Mouse (Mus musculus) limb, embryonic 14.5 days (tissue): ENCODE data around the gene Trp53rka. TPM values are rescaled to one million over a fixed set of nuclear protein-coding genes. Genes with fewer than 3 reads are reported as not detected.

Source experiments
- ATAC-seq: fragments of 200-750 bp; cut with Nextera tagmentation; 2 replicates; pipeline ENCODE4 v1.8.0; 2017; ENCODE audit warnings: low read depth, moderate number of reproducible peaks, moderate TSS enrichment; ENCODE audit not compliant: low FRiP score
- DNase-seq: peaks from one replicate; pipeline ENCODE4 v3.0.0-alpha.2; 2015; ENCODE audit warnings: low spot score
- H3K27ac ChIP-seq: fragments of 300-500 bp; sonication (generic); replicated peaks from 2 replicates; pipeline ENCODE4 v1.5.1; 2014; ENCODE audit warnings: low read depth, mild to moderate bottlenecking, low read length, moderate library complexity, mixed read lengths
- H3K27me3 ChIP-seq: fragments of 300-500 bp; sonication (generic); 2 replicates; pipeline ENCODE4 v1.6.1; 2014; ENCODE audit warnings: low read length, mixed read lengths; ENCODE audit not compliant: control insufficient read depth, insufficient read depth
- H3K36me3 ChIP-seq: fragments of 300-500 bp; sonication (generic); 2 replicates; pipeline ENCODE4 v1.6.1; 2014; ENCODE audit warnings: mild to moderate bottlenecking, low read length, moderate library complexity, mixed read lengths; ENCODE audit not compliant: control insufficient read depth, insufficient read depth
- H3K4me1 ChIP-seq: fragments of 300-500 bp; sonication (generic); 2 replicates; pipeline ENCODE4 v1.6.1; 2014; ENCODE audit warnings: antibody characterized with exemption, low read length, mixed read lengths; ENCODE audit not compliant: control insufficient read depth, insufficient read depth
- H3K4me2 ChIP-seq: fragments of 300-500 bp; sonication (generic); replicated peaks from 2 replicates; pipeline ENCODE4 v1.6.1; 2014; ENCODE audit warnings: low read depth, mild to moderate bottlenecking, low read length, moderate library complexity; ENCODE audit not compliant: severe bottlenecking
- H3K4me3 ChIP-seq: fragments of 300-500 bp; sonication (generic); replicated peaks from 2 replicates; pipeline ENCODE4 v1.5.1; 2014; ENCODE audit warnings: low read length
- H3K9ac ChIP-seq: fragments of 300-500 bp; sonication (generic); 2 replicates; pipeline ENCODE4 v1.6.1; 2014; ENCODE audit warnings: mild to moderate bottlenecking, low read depth, low read length, moderate library complexity; ENCODE audit not compliant: severe bottlenecking
- H3K9me3 ChIP-seq: fragments of 300-500 bp; sonication (generic); 2 replicates; pipeline ENCODE4 v1.6.1; 2016; ENCODE audit warnings: low read length; ENCODE audit not compliant: control insufficient read depth
- POLR2A ChIP-seq: fragments of 200-500 bp; IDR thresholded peaks from 2 replicates; pipeline ENCODE4 v1.8.0; 2012; ENCODE audit warnings: inconsistent platforms, mild to moderate bottlenecking, moderate library complexity, borderline replicate concordance; ENCODE audit not compliant: insufficient read depth, insufficient read length; ENCODE audit errors: extremely low read depth
- WGBS: fragments of 180-500 bp; shearing (Covaris S2); extraction: QIAGEN DNeasy Blood & Tissue Kit; methylation state at CpG from one replicate; pipeline ENCODE4 v1.1.7; 2014; 5-methylcytosine and 5-hydroxymethylcytosine counted together
- polyA plus RNA-seq, 2 experiments: library from polyadenylated mRNA; depleted of rRNA in 1 of 2; stranded (reverse) in 1 of 2; unstranded in 1 of 2; fragments of >200 nt; fragmentation: Nextera tagmentation in 1 of 2; extraction: Ambion mirVana in 1 of 2; gene quantifications; 2 replicates each; pipeline versions ENCODE4 v1.2.1 to v1.2.3; 2012 to 2014

The Trp53rka gene
- polyA plus RNA-seq (2012; rRNA removed) = 36.3 and 37.9 TPM in 2 replicates
- polyA plus RNA-seq (2014; fragmentation: Nextera tagmentation; extraction: Ambion mirVana) = 39.4 and 44.4 TPM in 2 replicates

- no peaks in the 10 kb centered on the region for H3K27me3 ChIP-seq
- H3K9me3 ChIP-seq = no peaks in the 10 kb centered on the region
- H3K4me3 ChIP-seq = peak within 1 kb of the TSS; percentile 71
- H3K4me2 ChIP-seq = peak within 1 kb of the TSS; percentile 67
- peak within 1 kb of the TSS; percentile 63; the same call in 1 of the 2 replicates for H3K27ac ChIP-seq
- peak within 1 kb of the TSS; percentile 81 for H3K9ac ChIP-seq
- 1% methylated on average over 56 of the region's 84 CpGs for WGBS
- H3K4me1 ChIP-seq = peaks cover 6% of the 10 kb centered on the region; the same call in 1 of the 2 replicates
- TF ChIP-seq POLR2A = peak; percentile 57; the same call in 1 of the 2 replicates
- peak; percentile 76 for DNase-seq
- H3K36me3 ChIP-seq = peaks cover 25% of the 10 kb centered on the region
- ATAC-seq = peak; percentile 93
Observed at GRCm38 (mm10) chr2:165492648-165493553, at the start of gene Trp53rka. Gene Trp53rka, minus strand, starts transcription at chr2:165493324.

- WGBS = 67% methylated on average over 3 of the region's 3 CpGs
- no peak overlapping the region for H3K4me2 ChIP-seq
- H3K36me3 ChIP-seq = no peaks in the 10 kb centered on the region
- no peak for TF ChIP-seq POLR2A
- H3K4me1 ChIP-seq = 0 out of 2 replicates have a peak, but pooled peaks cover 9% of the 10 kb centered on the region
- H3K27me3 ChIP-seq = 0 out of 2 replicates have a peak, but pooled peaks cover 4% of the 10 kb centered on the region
- ATAC-seq = no peak
- H3K9ac ChIP-seq = no peak overlapping the region
- no peaks in the 10 kb centered on the region for H3K9me3 ChIP-seq
- H3K27ac ChIP-seq = no peak overlapping the region
- no peak for DNase-seq
- no peak overlapping the region for H3K4me3 ChIP-seq
Observed at GRCm38 (mm10) chr2:165540975-165541374, 47.9 kb upstream of the Trp53rka start.

- no peaks in the 10 kb centered on the region for H3K36me3 ChIP-seq
- no peaks in the 10 kb centered on the region for H3K27me3 ChIP-seq
- H3K4me3 ChIP-seq = no peak overlapping the region
- 61% methylated on average over 6 of the region's 6 CpGs for WGBS
- H3K9ac ChIP-seq = no peak overlapping the region
- no peak overlapping the region for H3K4me2 ChIP-seq
- no peaks in the 10 kb centered on the region for H3K9me3 ChIP-seq
- DNase-seq (no peak), ATAC-seq (no peak)
- H3K4me1 ChIP-seq = peaks cover 12% of the 10 kb centered on the region
- no peak overlapping the region for H3K27ac ChIP-seq
- no peak for TF ChIP-seq POLR2A
Observed at GRCm38 (mm10) chr2:165533789-165534188, 40.7 kb upstream of the Trp53rka start.

GRCm38 (mm10) chr2:165529106-165529505 lies 36.0 kb upstream of the Trp53rka start:
- Histone ChIP-seq H3K27me3 (no peaks in the 10 kb centered on the region; the same call in 1 of the 2 replicates), H3K36me3 (no peaks in the 10 kb centered on the region), H3K4me2 (no peak overlapping the region), H3K27ac (no peak overlapping the region), H3K9ac (no peak overlapping the region), H3K4me3 (no peak overlapping the region), H3K9me3 (no peaks in the 10 kb centered on the region), H3K4me1 (peaks cover 5% of the 10 kb centered on the region)
- no peak for TF ChIP-seq POLR2A
- DNase-seq = peak; percentile 71
- 10% methylated on average over 8 of the region's 8 CpGs for WGBS
- ATAC-seq = no peak

GRCm38 (mm10) chr2:165525609-165526008 lies 32.5 kb upstream of the Trp53rka start:
- ATAC-seq (no peak), DNase-seq (no peak)
- Histone ChIP-seq H3K4me1 (no peaks in the 10 kb centered on the region), H3K9me3 (no peaks in the 10 kb centered on the region), H3K9ac (no peak overlapping the region), H3K4me3 (no peak overlapping the region), H3K36me3 (no peaks in the 10 kb centered on the region), H3K27me3 (no peaks in the 10 kb centered on the region; the same call in 1 of the 2 replicates), H3K4me2 (no peak overlapping the region), H3K27ac (no peak overlapping the region)
- TF ChIP-seq POLR2A = no peak
- WGBS = 47% methylated on average over 4 of the region's 4 CpGs
